Mouse (Mus musculus): ENCODE data around the gene C1qtnf1. TPM values are rescaled to one million over a fixed set of nuclear protein-coding genes. Genes with fewer than 3 reads are reported as not detected.
A peak's percentile ranks its signal among the peaks of the same experiment; 100 is the strongest.

C1qtnf1 gene
- total RNA-seq, 2 experiments from 2014 or later = 3.0 to 3.9 TPM

DNA sequence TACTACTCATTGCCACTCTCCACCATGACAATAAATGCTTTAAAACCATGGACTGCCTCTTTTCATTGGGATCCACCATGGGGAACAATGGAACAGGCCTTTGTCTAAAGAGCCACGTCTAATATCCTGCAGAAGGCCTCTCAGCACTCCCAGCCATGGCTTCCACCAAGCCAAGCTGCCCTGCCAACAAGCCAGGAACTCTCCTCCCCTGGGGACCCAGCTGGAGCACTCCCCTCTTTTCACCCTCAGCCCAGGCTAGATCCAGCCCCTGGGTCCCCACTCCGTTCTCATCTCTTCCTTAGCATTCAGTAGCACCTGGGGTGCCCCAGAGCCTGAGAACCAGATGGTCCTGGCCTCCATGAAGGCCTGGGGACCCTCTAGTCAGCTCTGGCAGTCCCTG, 25.0 kb downstream of the C1qtnf1 start:
- no peak for DNase-seq (ENCODE audit: low spot score in 2 of 2)
- TF ChIP-seq CTCF (conservative IDR thresholded peaks at IDR 0.05) = no peak
- no peak overlapping the region for H3K4me3 ChIP-seq
- no peak overlapping the region for H3K27ac ChIP-seq

GRCm38 (mm10) chr11:118453886-118454671, 26.1 kb downstream of the C1qtnf1 start:
- no peak overlapping the region for H3K4me3 ChIP-seq
- DNase-seq (ENCODE audit: low spot score in 2 of 2) = no peak
- TF ChIP-seq CTCF (conservative IDR thresholded peaks at IDR 0.05) = no peak
- no peak overlapping the region for H3K27ac ChIP-seq

DNA sequence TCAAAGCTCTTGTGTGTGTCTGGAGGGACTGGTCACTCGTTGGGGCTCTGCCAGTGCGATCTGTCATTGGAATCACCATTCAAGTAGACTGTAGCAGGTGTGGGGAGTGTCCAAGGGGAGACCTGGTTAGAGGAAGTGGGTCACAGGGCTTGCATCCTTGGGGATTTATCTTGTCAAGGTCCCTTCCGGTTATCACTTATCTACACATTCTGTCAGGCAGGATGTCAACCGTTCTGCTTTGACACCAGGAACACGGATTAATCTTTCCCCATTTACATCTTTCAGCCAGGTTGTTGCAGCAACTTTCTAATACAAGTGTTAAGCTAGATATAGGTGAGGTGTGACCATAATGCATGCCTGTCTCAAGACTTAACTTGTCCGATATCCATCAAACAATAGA, 27.8 kb downstream of the C1qtnf1 start:
- Histone ChIP-seq H3K27ac (no peak overlapping the region), H3K4me3 (no peak overlapping the region)
- DNase-seq (ENCODE audit: low spot score in 2 of 2) = no peak
- no peak for TF ChIP-seq CTCF (conservative IDR thresholded peaks at IDR 0.05)

DNA sequence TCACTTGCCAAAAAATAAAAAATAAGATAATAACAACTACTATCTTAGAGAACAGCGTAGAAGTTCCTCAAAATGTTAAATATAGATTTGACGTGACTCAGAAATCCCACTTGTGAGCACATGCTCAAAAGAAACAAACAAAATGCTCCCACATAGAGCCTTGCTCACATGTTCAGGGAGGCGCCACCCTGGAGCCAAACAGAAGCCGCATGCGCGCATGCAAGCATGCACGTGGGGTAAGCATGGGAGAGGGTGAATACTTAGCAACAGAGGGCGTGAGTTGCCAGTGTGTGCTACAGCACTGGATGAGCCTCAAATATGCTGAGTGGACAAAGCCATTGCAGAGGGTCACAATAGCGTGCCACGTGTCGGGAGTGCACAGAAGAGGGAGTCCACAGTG, 28.9 kb downstream of the C1qtnf1 start:
- TF ChIP-seq CTCF (conservative IDR thresholded peaks at IDR 0.05) = no peak
- Histone ChIP-seq H3K27ac (peak overlapping the region; percentile 15; the same call in 1 of the 2 replicates), H3K4me3 (no peak overlapping the region)
- DNase-seq (ENCODE audit: low spot score in 2 of 2) = peak; percentile 41 to 63

- no peak for TF ChIP-seq CTCF (conservative IDR thresholded peaks at IDR 0.05)
- Histone ChIP-seq H3K27ac (peak overlapping the region; percentile 61; the same call in 1 of the 2 replicates), H3K4me3 (no peak overlapping the region)
- no peak for DNase-seq (ENCODE audit: low spot score in 2 of 2)
These were observed 31.0 kb downstream of the C1qtnf1 start for GRCm38 (mm10) chr11:118459051-118459450.

GRCm38 (mm10) chr11:118459536-118459935, 31.5 kb downstream of the C1qtnf1 start:
- Histone ChIP-seq H3K4me3 (no peak overlapping the region), H3K27ac (no peak overlapping the region)
- no peak for TF ChIP-seq CTCF (conservative IDR thresholded peaks at IDR 0.05)
- no peak for DNase-seq (ENCODE audit: low spot score in 2 of 2)

GRCm38 (mm10) chr11:118460280-118460679, 32.3 kb downstream of the C1qtnf1 start:
- TF ChIP-seq CTCF (conservative IDR thresholded peaks at IDR 0.05) = peak; percentile 81
- DNase-seq (ENCODE audit: low spot score in 2 of 2) = no peak
- H3K27ac ChIP-seq = no peak overlapping the region
- H3K4me3 ChIP-seq = no peak overlapping the region

DNA sequence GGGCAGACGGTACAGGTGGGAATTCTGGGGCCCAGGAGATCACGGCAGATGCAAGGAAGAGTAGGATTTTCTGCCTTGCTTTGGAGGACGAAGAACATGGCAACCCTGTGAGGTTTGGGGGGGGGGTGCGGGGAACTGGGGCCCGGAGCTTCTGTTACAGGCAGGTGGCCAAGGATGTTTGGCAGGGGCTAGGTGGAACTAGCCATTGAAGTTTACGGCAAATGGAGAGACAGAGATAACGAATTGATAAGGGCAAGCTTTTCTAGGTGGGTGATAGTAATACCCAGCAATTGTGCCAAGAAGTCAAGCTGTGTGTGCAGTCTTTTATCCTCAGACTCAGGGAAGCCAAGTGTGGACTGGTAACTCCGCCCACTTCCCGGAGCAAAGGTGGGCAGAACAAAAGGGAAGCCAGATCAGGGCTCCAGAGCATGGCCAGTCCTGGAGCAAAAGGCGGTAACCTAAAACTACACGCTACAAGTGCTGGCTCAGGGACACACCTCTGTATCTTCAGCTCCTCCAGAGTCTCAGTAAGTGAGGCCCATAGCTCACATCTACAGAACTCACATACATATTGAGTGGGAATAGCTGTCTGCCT, 39.5 kb downstream of the C1qtnf1 start:
- no peak overlapping the region for H3K4me3 ChIP-seq
- DNase-seq (ENCODE audit: low spot score in 2 of 2) = no peak
- no peak overlapping the region for H3K27ac ChIP-seq
- TF ChIP-seq CTCF (conservative IDR thresholded peaks at IDR 0.05) = no peak

DNA sequence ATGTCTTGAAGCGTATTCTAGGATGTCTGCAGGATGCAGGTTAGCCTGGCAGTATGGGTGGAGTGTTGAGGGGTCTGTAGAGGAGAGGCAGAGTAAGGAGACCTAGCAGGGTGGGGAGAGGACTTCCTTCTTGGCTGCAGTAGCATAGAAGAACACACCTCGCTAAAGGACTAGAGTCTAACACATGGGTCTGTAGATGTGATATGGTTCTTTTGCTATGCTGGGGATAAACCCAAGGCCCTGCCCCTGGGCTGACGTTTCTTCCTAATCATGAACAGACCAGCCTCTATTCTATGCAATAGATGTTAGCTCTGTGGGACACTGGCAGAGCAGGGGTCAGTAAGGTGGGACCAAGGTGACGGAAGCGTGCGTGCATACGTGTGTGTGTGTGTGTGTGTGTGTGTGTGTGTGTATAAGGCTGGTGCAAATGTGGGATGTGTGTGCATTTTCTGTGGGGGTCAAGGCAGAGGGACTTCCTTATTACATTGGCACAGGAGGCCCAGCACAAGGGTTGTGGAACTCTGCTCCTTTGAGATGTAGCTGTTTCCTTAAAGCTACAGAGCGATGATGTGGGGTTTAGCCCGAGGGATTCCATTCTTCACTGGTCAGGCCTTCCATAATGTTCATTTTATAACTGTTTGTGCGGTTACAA, 41.6 kb downstream of the C1qtnf1 start:
- Histone ChIP-seq H3K4me3 (no peak overlapping the region), H3K27ac (no peak overlapping the region)
- no peak for TF ChIP-seq CTCF (conservative IDR thresholded peaks at IDR 0.05)
- DNase-seq (ENCODE audit: low spot score in 2 of 2) = no peak

DNA sequence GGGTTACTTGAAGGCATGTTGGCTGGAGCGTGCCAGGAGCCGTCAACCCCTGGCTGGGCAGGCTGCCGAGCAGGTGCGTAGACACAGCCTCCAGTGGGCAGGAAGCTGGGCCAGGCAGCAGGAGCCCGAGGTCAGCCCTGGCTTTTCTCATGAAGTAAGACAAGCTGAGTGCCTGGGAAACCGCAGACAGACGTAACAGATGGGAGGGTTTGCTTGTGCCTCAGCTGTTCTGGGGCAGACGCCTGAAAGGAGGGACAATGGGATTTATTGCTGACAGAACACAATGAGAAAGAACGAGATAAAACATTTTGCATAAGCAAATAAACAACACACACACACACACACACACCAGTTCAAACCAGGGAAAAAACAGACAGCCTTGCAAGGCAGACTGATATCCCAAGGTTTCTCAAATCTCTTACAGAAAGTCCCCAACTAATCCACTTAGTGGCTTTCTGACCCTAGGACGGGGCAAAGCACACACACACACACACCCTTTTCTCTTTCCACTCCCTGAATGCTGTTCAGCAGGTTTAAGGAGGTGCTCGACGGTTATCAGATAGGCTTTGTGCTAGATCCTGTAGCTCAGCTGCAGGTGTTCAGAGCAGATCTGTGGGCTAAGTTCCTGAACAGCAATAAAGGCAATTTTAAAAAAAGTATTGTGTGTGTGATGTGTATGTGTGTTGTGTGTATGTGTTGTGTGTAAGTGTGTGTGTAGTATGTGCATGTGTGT, 42.4 kb downstream of the C1qtnf1 start:
- H3K27ac ChIP-seq = no peak overlapping the region
- no peak overlapping the region for H3K4me3 ChIP-seq
- TF ChIP-seq CTCF (conservative IDR thresholded peaks at IDR 0.05) = no peak
- DNase-seq (ENCODE audit: low spot score in 2 of 2) = no peak

DNA sequence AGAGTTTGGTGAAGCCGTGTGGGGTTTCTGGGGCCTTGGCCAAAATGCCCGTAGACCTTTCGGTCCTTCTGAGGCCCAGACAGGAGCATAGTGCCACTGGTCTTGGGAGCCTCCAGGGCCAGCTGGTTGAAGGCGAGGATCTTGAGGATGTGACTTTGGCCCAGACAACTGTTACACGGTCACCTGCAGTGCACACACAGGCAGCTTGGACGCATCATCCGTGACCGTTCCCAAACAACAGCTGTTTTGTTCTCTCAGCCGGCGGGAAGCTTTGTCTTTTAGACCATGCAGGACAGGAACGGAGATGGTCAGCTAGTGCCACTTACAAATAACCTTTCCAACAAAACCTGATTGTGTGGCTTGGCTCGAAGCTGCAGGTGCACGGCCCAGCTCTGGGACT, 43.7 kb downstream of the C1qtnf1 start:
- no peak for DNase-seq (ENCODE audit: low spot score in 2 of 2)
- Histone ChIP-seq H3K27ac (no peak overlapping the region), H3K4me3 (no peak overlapping the region)
- TF ChIP-seq CTCF (conservative IDR thresholded peaks at IDR 0.05) = no peak

DNA sequence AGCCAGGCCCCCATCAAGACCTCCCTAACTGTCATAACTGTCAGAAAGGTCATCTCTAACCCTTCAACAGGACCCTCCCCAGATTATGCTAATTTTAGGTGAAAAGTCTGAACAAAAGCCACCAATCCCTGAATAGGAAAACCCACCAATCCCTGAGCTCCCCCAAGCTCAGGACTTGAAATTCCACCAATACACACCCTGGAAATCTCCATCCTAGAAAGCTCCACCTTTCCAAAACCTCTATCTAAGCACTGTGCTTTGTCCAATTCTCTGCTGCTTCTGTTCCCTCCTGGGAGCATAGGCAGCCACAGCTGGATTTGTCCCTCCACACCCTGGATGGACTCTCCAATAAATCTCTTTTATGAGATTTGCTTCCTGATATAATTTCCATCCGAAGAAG, 45.2 kb downstream of the C1qtnf1 start:
- no peak overlapping the region for H3K4me3 ChIP-seq
- DNase-seq (ENCODE audit: low spot score in 2 of 2) = no peak
- TF ChIP-seq CTCF (conservative IDR thresholded peaks at IDR 0.05) = no peak
- no peak overlapping the region for H3K27ac ChIP-seq

Measured in layer of hippocampus, adult 2 months (tissue).